8 mouse cellular contexts compared by ENCODE assay signal in the genomic region with DNA sequence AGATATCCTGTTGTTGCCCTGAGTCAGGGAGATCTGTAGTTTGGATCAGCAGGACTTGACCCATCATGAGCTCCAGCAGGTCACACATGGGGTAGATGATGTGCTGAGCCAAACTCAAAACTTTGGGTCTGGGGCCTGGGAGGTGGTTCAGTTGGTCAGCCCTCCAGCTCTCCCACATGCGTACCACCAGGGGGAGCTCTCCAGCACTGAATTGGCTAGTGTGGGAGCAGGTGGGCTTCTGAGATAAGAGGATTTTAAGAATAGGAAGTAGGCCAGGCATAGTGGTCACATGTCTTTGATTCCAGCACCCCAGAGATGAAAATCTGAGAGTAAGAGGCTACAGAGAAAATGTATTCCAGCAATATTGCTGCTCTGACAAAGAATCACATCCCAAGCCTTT. TPM values are rescaled to one million over a fixed set of nuclear protein-coding genes. Genes with fewer than 3 reads are reported as not detected.
A peak's percentile ranks its signal among the peaks of the same experiment; 100 is the strongest.
DNase-seq lines count a peak whose midpoint lies in the region; ATAC-seq and TF ChIP-seq lines count a peak whose summit lies in the region.

No protein-coding gene starts in this region.

- TF ChIP-seq CTCF in liver, postnatal 0 days (IDR thresholded peaks at IDR 0.05; ENCODE audit: low read depth), result peak; percentile 78

- H3K27ac ChIP-seq in liver, postnatal 0 days (ENCODE audit: low read depth), result no peak overlapping the region

- intact Hi-C loops in left cerebral cortex, postnatal 4 days (cut with DNase I), result no loop called here
- intact Hi-C loops in left cerebral cortex, postnatal 25 days (cut with DNase I), result loop anchor here (2.0 kb wide), 1 partner anchor 68 kb away; no protein-coding TSS in a partner anchor

- H3K36me3 ChIP-seq in liver, postnatal 0 days (replicated peaks; ENCODE audit: insufficient read depth, low read length), result no peaks in the 10 kb centered on the region

- TF ChIP-seq EP300 in liver, postnatal 0 days (IDR thresholded peaks at IDR 0.05; ENCODE audit: low read depth), result no peak

- peak; percentile 73 to 77 for DNase-seq in cerebellum, postnatal 10 days
- DNase-seq in cerebellum, adult 9-11 months, result no peak
- peak; percentile 44 for DNase-seq in left cerebral cortex, postnatal 4 days
- DNase-seq in left cerebral cortex, postnatal 25 days (ENCODE audit: low spot score in 2 of 2), result no peak
- DNase-seq in cerebellum, postnatal 25 days, result peak; percentile 36 to 67
- peak; percentile 66 for DNase-seq in liver, postnatal 0 days
- DNase-seq in thymus, postnatal 4 days, result peak; percentile 70
- DNase-seq in left cerebral cortex, adult 9 months (ENCODE audit: low spot score in 2 of 2), result no peak

- WGBS in liver, postnatal 0 days (ENCODE audit: insufficient replicate concordance), result 11% methylated on average over 1 of the region's 1 CpGs

- H3K9ac ChIP-seq in liver, postnatal 0 days (replicated peaks), result no peak overlapping the region

- H3K9me3 ChIP-seq in liver, postnatal 0 days (ENCODE audit: low read length), result 0 out of 2 replicates have a peak, but pooled peaks cover 4% of the 10 kb centered on the region

- no peaks in the 10 kb centered on the region for H3K27me3 ChIP-seq in liver, postnatal 0 days (ENCODE audit: insufficient read depth, low read length)

- peak; percentile 43; the same call in 1 of the 2 replicates for ATAC-seq in liver, postnatal 0 days

- H3K4me1 ChIP-seq in liver, postnatal 0 days (ENCODE audit: insufficient read depth), result no peaks in the 10 kb centered on the region

- H3K4me3 ChIP-seq in liver, postnatal 0 days (ENCODE audit: low read depth, low read length), result no peak overlapping the region

- no peak overlapping the region for H3K4me2 ChIP-seq in liver, postnatal 0 days (ENCODE audit: low read depth, low read length)

RNA-seq across cellular contexts. Expression of a gene that starts 11.8 kb away (rescaled TPM):
- 10 to 100 TPM; 78.9 to 80.8 TPM for total RNA-seq in left cerebral cortex, postnatal 4 days (2021)
- 10 to 100 TPM; 66.3 to 69.1 TPM for total RNA-seq in left cerebral cortex, postnatal 25 days (2021)
- 11.0 and 11.6 TPM in 2 replicates for polyA plus RNA-seq in liver, postnatal 0 days (2015; fragmentation: Nextera tagmentation; extraction: Ambion mirVana)

RNA-seq across cellular contexts. Expression of a gene that starts 14.9 kb away (rescaled TPM):
- 10 to 100 TPM; 86.2 to 95.3 TPM for total RNA-seq in left cerebral cortex, postnatal 4 days (2021)
- 100 to 1,000 TPM in 1 of 2 experiments, 10 to 100 TPM in 1; 87.8 to 101 TPM for total RNA-seq in left cerebral cortex, postnatal 25 days (2021)
- polyA plus RNA-seq in liver, postnatal 0 days (2015; fragmentation: Nextera tagmentation; extraction: Ambion mirVana), result 7.8 and 8.0 TPM in 2 replicates

RNA-seq across cellular contexts. Expression of a gene that starts 52.5 kb away (rescaled TPM):
- total RNA-seq in left cerebral cortex, postnatal 4 days (2021), result 1 to 10 TPM; 5.6 to 6.3 TPM
- total RNA-seq in left cerebral cortex, postnatal 25 days (2021), result 1 to 10 TPM; 2.9 to 3.2 TPM
- polyA plus RNA-seq in liver, postnatal 0 days (2015; fragmentation: Nextera tagmentation; extraction: Ambion mirVana), result 0.97 and 1.6 TPM in 2 replicates

Comparison
In these comparisons a context has a peak if more than half of its experiments do, and no peak if none do; other contexts are left out.
1. DNase-seq: peak in cerebellum, postnatal 10 days (2 of 2), left cerebral cortex, postnatal 4 days (single experiment), cerebellum, postnatal 25 days (2 of 2), liver, postnatal 0 days (single experiment) and thymus, postnatal 4 days (single experiment); none in cerebellum, adult 9-11 months (single experiment), left cerebral cortex, postnatal 25 days (0 of 2) and left cerebral cortex, adult 9 months (0 of 2).